Mouse (Mus musculus) frontal cortex, postnatal 10 days (tissue): ENCODE data around the gene Trim17.
A peak's percentile ranks its signal among the peaks of the same experiment; 100 is the strongest.

Experiments used
- DNase-seq, 2 experiments: peaks; one replicate each; pipeline ENCODE4 v3.0.0; 2022; ENCODE audit warnings: low spot score in 2 of 2, mixed read lengths in 1 of 2

The Trim17 gene

GRCm38 (mm10) chr11:58991911-58992310, 37.4 kb downstream of the Trim17 start:
- no peak for DNase-seq

- no peak for DNase-seq
Observed at GRCm38 (mm10) chr11:58993091-58993670, 38.7 kb downstream of the Trim17 start.

- peak in 1 of 2 experiments; percentile 39 for DNase-seq
Observed at GRCm38 (mm10) chr11:58994337-58994826, 39.9 kb downstream of the Trim17 start.

DNA sequence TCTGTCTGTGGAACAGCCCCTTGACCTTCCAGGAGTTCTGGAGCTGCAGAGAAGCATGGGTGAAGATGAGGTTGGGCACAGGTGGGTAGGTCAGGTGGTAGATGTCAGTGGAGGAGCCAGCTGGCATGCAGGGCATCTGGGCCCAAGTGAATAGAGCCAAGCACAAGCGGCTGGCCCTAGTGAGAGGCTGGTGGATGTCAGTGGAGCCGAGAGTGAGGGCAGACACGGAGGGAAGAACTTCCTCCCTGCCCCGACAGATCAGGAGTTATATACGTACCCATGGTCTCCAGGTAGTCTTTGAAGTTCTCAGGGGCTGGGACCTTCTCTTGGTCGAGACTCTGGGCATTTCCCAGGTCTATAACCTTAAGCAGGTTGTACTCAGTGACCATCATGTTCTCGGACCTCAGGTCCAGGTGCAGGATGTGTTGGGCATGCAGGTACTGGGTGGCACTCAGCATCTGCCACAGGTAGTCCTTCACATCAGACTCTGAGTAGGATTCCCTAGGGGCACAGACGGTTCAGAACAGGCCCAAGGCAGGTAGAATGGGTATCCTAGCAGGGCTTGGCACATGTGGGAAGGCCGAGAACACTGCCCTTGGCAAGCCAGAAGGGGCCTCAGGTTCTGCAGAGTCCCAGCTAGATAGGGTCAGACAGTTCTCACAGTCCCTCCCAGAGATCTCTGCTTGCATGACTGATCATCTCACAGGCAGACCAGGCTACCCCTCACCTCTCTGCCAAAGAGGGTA, 40.7 kb downstream of the Trim17 start:
- no peak for DNase-seq

DNA sequence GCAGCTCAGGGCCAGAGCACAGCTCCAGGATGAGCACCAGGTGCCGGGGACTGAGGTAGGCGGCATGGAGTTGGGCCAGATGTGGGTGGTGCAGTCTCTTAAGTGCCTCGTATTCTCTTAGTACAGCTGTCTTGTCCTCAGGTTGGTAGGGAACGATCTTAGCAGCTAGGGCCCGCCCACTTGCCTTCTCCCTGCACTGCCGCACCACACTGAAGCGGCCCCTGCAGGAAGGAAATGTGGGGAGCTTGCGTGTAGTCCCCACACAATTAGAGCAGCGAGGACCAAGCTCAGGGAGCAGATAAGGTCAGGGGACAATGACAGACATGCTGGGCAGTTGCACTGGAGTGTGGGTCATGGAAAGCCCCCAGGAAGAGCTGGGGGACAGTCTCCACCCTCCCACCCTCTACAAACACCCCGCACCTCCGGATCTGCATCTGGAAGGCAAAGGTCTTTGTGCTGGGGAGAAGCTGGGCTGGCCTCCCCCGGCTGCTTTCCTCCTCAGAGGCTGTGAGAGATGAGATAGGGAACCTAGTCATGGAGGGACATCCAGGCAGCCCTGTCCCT, 41.4 kb downstream of the Trim17 start:
- no peak for DNase-seq

- DNase-seq = no peak
Observed at GRCm38 (mm10) chr11:58997541-58997940, 43.1 kb downstream of the Trim17 start.

DNA sequence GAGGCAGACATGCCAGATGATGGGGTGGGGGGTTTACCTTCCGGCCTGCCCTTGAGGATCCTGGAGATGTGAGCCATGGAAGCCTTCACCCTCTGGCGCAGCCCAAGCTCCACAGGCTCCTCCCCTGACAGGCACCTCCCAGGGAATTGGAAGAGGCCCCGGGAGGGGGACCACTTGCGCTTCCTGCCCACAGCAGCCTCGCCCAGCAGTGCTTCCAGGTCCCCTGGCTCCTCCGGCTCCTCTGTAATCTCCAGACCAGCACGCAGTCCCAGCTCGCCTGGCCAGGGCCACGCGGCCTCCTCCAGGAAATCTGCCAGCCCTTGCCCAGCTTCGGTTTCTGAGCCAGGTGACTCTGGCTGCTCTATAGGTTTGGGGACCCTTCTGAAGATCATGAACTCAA, 44.7 kb downstream of the Trim17 start:
- no peak for DNase-seq

- DNase-seq = no peak
Observed at GRCm38 (mm10) chr11:58999830-59000229, 45.3 kb downstream of the Trim17 start.

DNA sequence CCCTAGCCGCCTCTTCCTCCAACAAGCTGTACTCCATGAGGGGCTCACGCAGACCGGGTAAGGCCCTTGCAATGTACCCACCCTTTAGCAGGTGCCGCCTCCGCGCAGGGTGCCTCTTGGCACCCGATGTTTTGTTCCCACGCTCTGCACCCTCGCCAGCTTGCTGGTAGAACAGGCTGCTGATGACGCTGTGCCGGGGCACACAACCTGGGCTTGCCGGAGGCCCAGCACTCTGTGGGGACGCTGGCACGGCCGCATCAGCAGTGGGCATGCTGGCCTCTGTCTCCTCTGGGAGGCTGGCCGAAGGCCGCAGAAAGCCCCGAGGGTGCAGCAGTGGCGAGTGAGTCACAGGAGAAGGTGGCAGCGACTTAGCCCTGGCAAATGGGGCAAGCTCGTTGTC, 46.1 kb downstream of the Trim17 start:
- no peak for DNase-seq

GRCm38 (mm10) chr11:59002327-59003079, 48.0 kb downstream of the Trim17 start:
- DNase-seq = no peak

DNA sequence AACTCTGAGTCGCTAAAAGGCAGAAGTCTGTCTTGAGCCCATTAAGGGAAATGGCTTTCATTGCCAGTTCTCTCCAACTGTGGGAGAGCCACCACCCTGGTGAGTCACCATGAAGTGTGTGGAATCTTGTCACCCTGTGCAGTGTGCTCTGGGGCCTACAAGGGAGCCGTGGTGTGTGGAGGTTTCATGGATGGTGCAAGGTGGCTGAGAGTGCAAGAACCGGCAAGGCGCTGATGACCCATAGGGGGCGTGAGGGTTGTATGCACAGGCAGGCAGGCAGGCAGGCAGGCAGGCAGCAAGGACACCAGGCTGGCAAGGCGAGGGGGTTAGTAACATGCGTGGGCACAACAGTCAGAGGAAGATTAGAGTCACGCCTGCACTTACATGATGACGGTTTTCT, 60.6 kb downstream of the Trim17 start:
- peak in 1 of 2 experiments; percentile 20 for DNase-seq
